Mouse (Mus musculus): Measurements from ENCODE around the gene Rasgrf2. TPM values are rescaled to one million over a fixed set of nuclear protein-coding genes. Genes with fewer than 3 reads are reported as not detected.

Rasgrf2 gene
- polyA plus RNA-seq, 1 experiment from 2014 or later: 1.4 TPM

GRCm38 (mm10) chr13:91981414-91981813 is 150.0 kb downstream of the Rasgrf2 start:
- Histone ChIP-seq H3K27ac (replicated peaks) (no peak overlapping the region), H3K9ac (no peak overlapping the region), H3K27me3 (no peaks in the 10 kb centered on the region), H3K9me3 (no peaks in the 10 kb centered on the region), H3K4me3 (no peak overlapping the region), H3K36me3 (no peaks in the 10 kb centered on the region), H3K4me2 (no peak overlapping the region), H3K4me1 (replicated peaks) (peaks cover 7% of the 10 kb centered on the region)
- 97% methylated on average over 1 of the region's 1 CpGs for WGBS
- no peak for ATAC-seq (ENCODE audit: low read depth)

GRCm38 (mm10) chr13:91976971-91977370 is 154.5 kb downstream of the Rasgrf2 start:
- no peaks in the 10 kb centered on the region for H3K4me1 ChIP-seq (replicated peaks)
- H3K9me3 ChIP-seq: no peaks in the 10 kb centered on the region
- no peak overlapping the region for H3K4me3 ChIP-seq
- H3K36me3 ChIP-seq: no peaks in the 10 kb centered on the region
- no peak for ATAC-seq (ENCODE audit: low read depth)
- WGBS: 74% methylated on average over 1 of the region's 1 CpGs
- no peak overlapping the region for H3K4me2 ChIP-seq
- no peak overlapping the region for H3K9ac ChIP-seq
- H3K27me3 ChIP-seq: no peaks in the 10 kb centered on the region
- H3K27ac ChIP-seq (replicated peaks): no peak overlapping the region

DNA sequence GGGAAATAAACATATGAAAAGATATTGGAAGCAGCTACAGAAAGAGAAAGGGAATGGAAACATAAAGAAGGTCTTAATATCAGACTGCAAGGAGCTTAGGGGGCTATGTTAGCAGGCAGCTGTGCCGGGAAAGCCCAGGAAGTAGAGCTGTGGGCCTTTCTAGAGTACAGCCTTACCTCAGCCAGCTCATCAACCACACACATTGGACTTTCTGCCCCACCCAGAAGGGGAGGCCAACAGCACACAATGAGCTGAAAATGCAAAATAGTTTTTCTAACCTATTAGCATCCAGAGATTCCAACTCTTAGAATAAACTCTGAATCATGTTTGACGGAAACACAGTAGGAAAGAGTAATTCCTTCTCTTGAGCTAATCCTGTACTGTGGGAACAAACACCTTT is 154.9 kb downstream of the Rasgrf2 start:
- WGBS: 87% methylated on average over 2 of the region's 2 CpGs
- ATAC-seq (ENCODE audit: low read depth): no peak
- H3K4me3 ChIP-seq: no peak overlapping the region
- H3K27ac ChIP-seq (replicated peaks): no peak overlapping the region
- no peak overlapping the region for H3K4me2 ChIP-seq
- no peaks in the 10 kb centered on the region for H3K9me3 ChIP-seq
- H3K4me1 ChIP-seq (replicated peaks): no peaks in the 10 kb centered on the region
- no peak overlapping the region for H3K9ac ChIP-seq
- no peaks in the 10 kb centered on the region for H3K27me3 ChIP-seq
- no peaks in the 10 kb centered on the region for H3K36me3 ChIP-seq

- Histone ChIP-seq H3K9me3 (no peaks in the 10 kb centered on the region), H3K27ac (replicated peaks) (no peak overlapping the region), H3K4me1 (replicated peaks) (no peaks in the 10 kb centered on the region), H3K9ac (no peak overlapping the region), H3K27me3 (no peaks in the 10 kb centered on the region), H3K4me3 (no peak overlapping the region), H3K36me3 (no peaks in the 10 kb centered on the region), H3K4me2 (no peak overlapping the region)
- 97% methylated on average over 1 of the region's 1 CpGs for WGBS
- ATAC-seq (ENCODE audit: low read depth): no peak
Observed at GRCm38 (mm10) chr13:91974154-91974553, 157.3 kb downstream of the Rasgrf2 start.

DNA sequence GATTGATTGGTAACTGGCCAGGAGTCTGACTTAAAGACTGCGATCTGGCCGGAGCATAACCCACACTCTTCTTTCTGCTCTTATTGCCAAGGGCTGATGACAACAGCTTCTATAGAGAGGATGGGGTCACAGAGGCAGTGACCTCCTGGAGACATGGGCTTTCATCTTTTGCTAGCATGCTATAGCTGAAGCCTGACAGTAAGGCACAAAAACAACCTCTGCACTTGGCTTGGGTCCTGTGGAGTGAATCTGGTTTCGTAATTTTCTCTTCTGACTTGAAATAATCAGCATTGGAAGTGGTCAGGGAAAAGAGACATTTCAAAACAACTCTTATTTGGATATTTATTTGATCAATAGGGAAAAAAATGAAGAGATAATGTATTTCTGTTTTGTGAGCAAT is 160.2 kb downstream of the Rasgrf2 start:
- Histone ChIP-seq H3K36me3 (no peaks in the 10 kb centered on the region), H3K9ac (no peak overlapping the region), H3K4me3 (no peak overlapping the region), H3K4me1 (replicated peaks) (no peaks in the 10 kb centered on the region), H3K9me3 (no peaks in the 10 kb centered on the region), H3K27ac (replicated peaks) (no peak overlapping the region), H3K4me2 (no peak overlapping the region), H3K27me3 (no peaks in the 10 kb centered on the region)
- no peak for ATAC-seq (ENCODE audit: low read depth)
- 74% methylated on average over 3 of the region's 3 CpGs for WGBS

DNA sequence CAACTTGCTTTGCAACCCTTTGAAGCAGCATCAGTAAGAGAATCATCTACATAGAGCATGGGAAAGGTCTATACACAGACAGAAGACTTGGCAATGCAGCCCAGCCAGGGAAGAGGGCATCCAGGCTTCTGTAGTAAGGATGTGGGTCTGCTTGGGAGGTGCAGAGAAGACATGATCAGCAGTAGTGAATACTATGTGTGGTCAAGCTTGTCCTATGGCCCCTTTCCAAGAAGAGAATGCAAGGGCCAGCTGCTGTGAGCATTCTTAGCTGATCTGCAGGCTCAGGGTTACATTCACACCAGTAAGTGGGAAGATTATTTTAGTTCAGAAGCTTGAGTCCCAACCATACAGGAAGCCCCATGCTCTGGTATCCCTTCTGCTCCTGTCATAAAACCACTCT is 175.0 kb downstream of the Rasgrf2 start:
- Histone ChIP-seq H3K4me3 (no peak overlapping the region), H3K27me3 (no peaks in the 10 kb centered on the region), H3K9me3 (no peaks in the 10 kb centered on the region), H3K36me3 (no peaks in the 10 kb centered on the region), H3K4me1 (replicated peaks) (no peaks in the 10 kb centered on the region; the same call in 1 of the 2 replicates), H3K27ac (replicated peaks) (no peak overlapping the region), H3K4me2 (no peak overlapping the region), H3K9ac (no peak overlapping the region)
- no peak for ATAC-seq (ENCODE audit: low read depth)

DNA sequence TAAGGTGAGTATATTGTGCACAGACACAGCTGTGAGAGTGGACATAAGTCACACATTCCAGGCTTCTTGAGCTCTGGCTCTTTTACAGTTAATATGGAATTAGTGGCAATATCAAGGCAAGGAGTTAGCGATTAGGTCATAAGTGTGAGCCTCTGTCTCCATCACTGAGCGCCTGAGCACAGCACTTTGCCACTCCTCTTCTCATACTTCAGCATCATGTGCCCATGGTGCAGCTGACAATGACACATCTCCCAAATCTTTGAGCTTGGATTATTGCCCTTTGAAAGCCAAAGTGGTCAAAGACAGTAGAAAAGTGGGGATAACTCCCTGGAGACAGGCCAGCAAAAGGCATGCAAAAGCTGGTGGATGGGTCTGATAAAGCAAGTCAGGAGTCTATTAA is 175.8 kb downstream of the Rasgrf2 start:
- no peak overlapping the region for H3K4me2 ChIP-seq
- H3K27me3 ChIP-seq: no peaks in the 10 kb centered on the region
- no peak for ATAC-seq (ENCODE audit: low read depth)
- H3K27ac ChIP-seq (replicated peaks): no peak overlapping the region
- H3K4me3 ChIP-seq: no peak overlapping the region
- WGBS: 85% methylated on average over 2 of the region's 2 CpGs
- no peak overlapping the region for H3K9ac ChIP-seq
- H3K4me1 ChIP-seq (replicated peaks): no peaks in the 10 kb centered on the region; the same call in 1 of the 2 replicates
- H3K36me3 ChIP-seq: no peaks in the 10 kb centered on the region
- H3K9me3 ChIP-seq: no peaks in the 10 kb centered on the region

GRCm38 (mm10) chr13:91955175-91955574 is 176.3 kb downstream of the Rasgrf2 start:
- no peaks in the 10 kb centered on the region; the same call in 1 of the 2 replicates for H3K4me1 ChIP-seq (replicated peaks)
- H3K27me3 ChIP-seq: no peaks in the 10 kb centered on the region
- no peak overlapping the region for H3K27ac ChIP-seq (replicated peaks)
- H3K4me3 ChIP-seq: no peak overlapping the region
- no peaks in the 10 kb centered on the region for H3K9me3 ChIP-seq
- ATAC-seq (ENCODE audit: low read depth): no peak
- no peak overlapping the region for H3K9ac ChIP-seq
- no peaks in the 10 kb centered on the region for H3K36me3 ChIP-seq
- no peak overlapping the region for H3K4me2 ChIP-seq
- WGBS: 76% methylated on average over 1 of the region's 1 CpGs

GRCm38 (mm10) chr13:91940113-91940512 is 191.3 kb downstream of the Rasgrf2 start:
- H3K4me3 ChIP-seq: no peak overlapping the region
- no peaks in the 10 kb centered on the region for H3K36me3 ChIP-seq
- no peaks in the 10 kb centered on the region for H3K9me3 ChIP-seq
- 88% methylated on average over 9 of the region's 9 CpGs for WGBS
- no peak for ATAC-seq (ENCODE audit: low read depth)
- no peaks in the 10 kb centered on the region for H3K4me1 ChIP-seq (replicated peaks)
- no peak overlapping the region for H3K9ac ChIP-seq
- H3K27ac ChIP-seq (replicated peaks): no peak overlapping the region
- no peaks in the 10 kb centered on the region for H3K27me3 ChIP-seq
- H3K4me2 ChIP-seq: no peak overlapping the region

DNA sequence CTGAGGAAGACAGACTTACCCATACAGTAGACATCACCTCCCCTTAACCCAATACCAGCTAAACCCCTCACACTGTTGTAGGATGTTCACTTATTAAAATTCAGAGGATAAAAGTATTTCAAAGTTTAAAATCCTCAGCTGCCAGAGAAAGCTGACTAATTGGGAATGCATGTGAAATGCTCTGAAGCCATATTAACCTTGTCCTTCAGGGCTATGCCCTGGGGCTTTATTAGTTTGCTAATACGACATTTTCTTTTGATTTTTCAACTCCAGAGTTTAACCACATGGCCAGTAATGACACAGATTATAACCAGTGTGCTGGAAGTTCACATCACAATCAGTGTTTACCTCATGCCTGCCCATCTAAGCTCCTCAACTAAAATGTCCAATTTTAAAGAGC is 192.6 kb downstream of the Rasgrf2 start:
- Histone ChIP-seq H3K9me3 (no peaks in the 10 kb centered on the region), H3K4me2 (no peak overlapping the region), H3K27me3 (no peaks in the 10 kb centered on the region), H3K36me3 (no peaks in the 10 kb centered on the region), H3K27ac (replicated peaks) (no peak overlapping the region), H3K9ac (no peak overlapping the region), H3K4me3 (no peak overlapping the region), H3K4me1 (replicated peaks) (no peaks in the 10 kb centered on the region)
- WGBS: 66% methylated on average over 1 of the region's 1 CpGs
- no peak for ATAC-seq (ENCODE audit: low read depth)

GRCm38 (mm10) chr13:91937232-91937631 is 194.2 kb downstream of the Rasgrf2 start:
- no peak overlapping the region for H3K27ac ChIP-seq (replicated peaks)
- no peak overlapping the region for H3K9ac ChIP-seq
- H3K9me3 ChIP-seq: no peaks in the 10 kb centered on the region
- no peak for ATAC-seq (ENCODE audit: low read depth)
- no peak overlapping the region for H3K4me2 ChIP-seq
- WGBS: 88% methylated on average over 2 of the region's 2 CpGs
- H3K4me3 ChIP-seq: no peak overlapping the region
- no peaks in the 10 kb centered on the region for H3K4me1 ChIP-seq (replicated peaks)
- no peaks in the 10 kb centered on the region for H3K36me3 ChIP-seq
- no peaks in the 10 kb centered on the region for H3K27me3 ChIP-seq

- no peak overlapping the region for H3K9ac ChIP-seq
- no peak overlapping the region for H3K4me2 ChIP-seq
- no peak for ATAC-seq (ENCODE audit: low read depth)
- H3K27ac ChIP-seq (replicated peaks): no peak overlapping the region
- no peaks in the 10 kb centered on the region for H3K9me3 ChIP-seq
- H3K27me3 ChIP-seq: no peaks in the 10 kb centered on the region
- no peaks in the 10 kb centered on the region for H3K4me1 ChIP-seq (replicated peaks)
- H3K4me3 ChIP-seq: no peak overlapping the region
- 80% methylated on average over 1 of the region's 1 CpGs for WGBS
- H3K36me3 ChIP-seq: no peaks in the 10 kb centered on the region
Observed at GRCm38 (mm10) chr13:91932122-91932521, 199.3 kb downstream of the Rasgrf2 start.

DNA sequence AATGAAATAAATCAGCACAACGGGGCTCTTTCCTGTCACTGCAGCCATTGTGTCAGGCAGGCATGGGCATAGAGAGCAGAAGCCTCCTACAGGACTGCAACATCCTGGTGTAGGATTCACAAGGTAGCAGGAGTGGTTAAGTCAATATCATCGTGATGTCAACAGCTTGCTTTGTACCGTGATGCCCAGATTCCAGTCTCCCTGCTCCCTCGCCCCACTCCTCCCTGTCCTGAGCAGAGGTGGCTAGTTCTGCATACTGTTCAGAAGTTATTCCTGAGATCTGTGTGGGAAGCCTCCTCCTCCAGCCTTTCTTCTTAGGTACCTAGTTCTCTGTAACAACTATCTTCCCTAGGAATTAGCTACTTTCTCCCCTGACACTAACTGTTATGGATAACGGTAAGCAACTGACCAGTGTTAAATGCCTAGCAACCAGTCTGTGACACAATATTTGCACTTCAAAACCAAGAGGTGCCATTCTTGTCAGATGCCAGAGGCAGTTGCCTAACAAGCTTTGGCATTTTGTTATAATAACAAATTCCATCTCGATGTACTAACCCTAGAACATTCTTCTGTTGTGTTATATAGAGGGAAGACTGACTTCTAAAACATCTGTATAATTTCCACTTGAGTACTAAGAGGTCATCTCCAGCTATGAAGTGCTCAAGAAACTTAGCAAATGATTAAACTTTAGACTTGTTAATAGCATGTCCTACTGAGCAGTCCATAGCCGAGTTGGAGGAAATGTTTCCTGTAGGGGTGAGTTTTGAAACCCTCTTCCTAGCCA is 201.3 kb downstream of the Rasgrf2 start:
- Histone ChIP-seq H3K27me3 (no peaks in the 10 kb centered on the region), H3K4me2 (no peak overlapping the region), H3K9ac (no peak overlapping the region), H3K4me3 (no peak overlapping the region), H3K36me3 (no peaks in the 10 kb centered on the region), H3K9me3 (no peaks in the 10 kb centered on the region), H3K4me1 (replicated peaks) (no peaks in the 10 kb centered on the region), H3K27ac (replicated peaks) (no peak overlapping the region)
- 87% methylated on average over 7 of the region's 7 CpGs for WGBS
- no peak for ATAC-seq (ENCODE audit: low read depth)

Data from neural tube, embryonic 13.5 days (tissue).